Mouse (Mus musculus): ENCODE data around the gene Herc4.
"Not testable (repeated sequence)": the region's sequence is repeated elsewhere in the genome, so short reads cannot be mapped to it uniquely, and the experiment has no call there.

Gene Herc4

GRCm38 (mm10) chr10:63258696-63259095, 15.1 kb downstream of the Herc4 start:
- DNase-seq, result no peak

- DNase-seq, result no peak
Measured at GRCm38 (mm10) chr10:63259340-63259739, 15.7 kb downstream of the Herc4 start.

GRCm38 (mm10) chr10:63267941-63268340, 24.3 kb downstream of the Herc4 start:
- no peak for DNase-seq

- no peak for DNase-seq
Measured at GRCm38 (mm10) chr10:63272401-63272800, 28.8 kb downstream of the Herc4 start.

- no peak for DNase-seq
Measured at GRCm38 (mm10) chr10:63272868-63273267, 29.3 kb downstream of the Herc4 start.

- DNase-seq, result no peak
Measured at GRCm38 (mm10) chr10:63277010-63277409, 33.4 kb downstream of the Herc4 start.

GRCm38 (mm10) chr10:63279851-63280250, 36.2 kb downstream of the Herc4 start:
- DNase-seq, result no peak

GRCm38 (mm10) chr10:63282417-63282816, 38.8 kb downstream of the Herc4 start:
- DNase-seq, result no peak

GRCm38 (mm10) chr10:63282846-63283245, 39.2 kb downstream of the Herc4 start:
- no peak for DNase-seq

GRCm38 (mm10) chr10:63302356-63302755, 58.7 kb downstream of the Herc4 start:
- no peak for DNase-seq

GRCm38 (mm10) chr10:63308582-63309366, 65.2 kb downstream of the Herc4 start:
- peak; percentile 36 to 46 for DNase-seq

GRCm38 (mm10) chr10:63313726-63314125, 70.1 kb downstream of the Herc4 start:
- no peak for DNase-seq

- no peak for DNase-seq
Measured at GRCm38 (mm10) chr10:63327091-63327490, 83.5 kb downstream of the Herc4 start.

- no peak for DNase-seq
Measured at GRCm38 (mm10) chr10:63336901-63337300, 93.3 kb downstream of the Herc4 start.

GRCm38 (mm10) chr10:63337326-63337725, 93.7 kb downstream of the Herc4 start:
- no peak for DNase-seq

GRCm38 (mm10) chr10:63337951-63338836, 94.6 kb downstream of the Herc4 start:
- DNase-seq, result peak; percentile 21 to 33

- DNase-seq, result peak; percentile 80
Measured at GRCm38 (mm10) chr10:63338914-63339643, 95.5 kb downstream of the Herc4 start.

GRCm38 (mm10) chr10:63341351-63341750, 97.7 kb downstream of the Herc4 start:
- no peak for DNase-seq

GRCm38 (mm10) chr10:63344751-63345150, 101.1 kb downstream of the Herc4 start:
- DNase-seq, result no peak

- DNase-seq, result no peak
Measured at GRCm38 (mm10) chr10:63348291-63348690, 104.7 kb downstream of the Herc4 start.

- no peak for DNase-seq
Measured at GRCm38 (mm10) chr10:63350666-63351065, 107.1 kb downstream of the Herc4 start.

- not testable (repeated sequence) for DNase-seq
Measured at GRCm38 (mm10) chr10:63351099-63351498, 107.5 kb downstream of the Herc4 start.

GRCm38 (mm10) chr10:63352111-63352510, 108.5 kb downstream of the Herc4 start:
- DNase-seq, result no peak

Data from thymus, adult 18-20 months (tissue).